Mouse (Mus musculus): ENCODE measurements around the gene Elmo1. TPM values are rescaled to one million over a fixed set of nuclear protein-coding genes. Genes with fewer than 3 reads are reported as not detected.

The Elmo1 gene
- total RNA-seq, 2 experiments from 2014 or later, result 17.9 to 24.9 TPM

DNA sequence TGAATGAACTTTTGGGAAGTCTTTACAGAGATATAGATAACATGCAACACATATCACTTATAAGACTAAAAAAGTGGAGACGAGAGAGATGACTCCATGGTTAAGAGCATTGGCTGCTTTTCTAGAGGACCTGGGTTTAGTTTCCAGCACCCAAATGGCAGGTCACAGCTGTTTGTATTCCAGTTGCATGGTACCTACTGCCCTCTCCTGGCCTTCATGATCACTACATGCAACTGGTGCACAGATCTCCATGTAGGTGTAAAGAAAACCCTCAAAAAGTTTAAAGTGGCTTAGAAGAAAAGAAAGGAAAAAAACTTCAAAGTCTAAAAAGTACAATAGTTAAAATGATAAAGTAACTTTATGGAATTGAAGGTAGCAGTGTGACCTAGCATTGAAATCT is 172.8 kb downstream of the Elmo1 start:
- DNase-seq, result no peak

- DNase-seq, result no peak
These were observed 179.8 kb downstream of the Elmo1 start for GRCm38 (mm10) chr13:20270148-20270547.

GRCm38 (mm10) chr13:20271799-20272198 is 181.4 kb downstream of the Elmo1 start:
- DNase-seq, result peak; percentile 41

GRCm38 (mm10) chr13:20272562-20272961 is 182.2 kb downstream of the Elmo1 start:
- peak; percentile 15 for DNase-seq

GRCm38 (mm10) chr13:20279889-20280288 is 189.5 kb downstream of the Elmo1 start:
- no peak for DNase-seq

- DNase-seq, result no peak
These were observed 193.5 kb downstream of the Elmo1 start for GRCm38 (mm10) chr13:20283891-20284290.

DNA sequence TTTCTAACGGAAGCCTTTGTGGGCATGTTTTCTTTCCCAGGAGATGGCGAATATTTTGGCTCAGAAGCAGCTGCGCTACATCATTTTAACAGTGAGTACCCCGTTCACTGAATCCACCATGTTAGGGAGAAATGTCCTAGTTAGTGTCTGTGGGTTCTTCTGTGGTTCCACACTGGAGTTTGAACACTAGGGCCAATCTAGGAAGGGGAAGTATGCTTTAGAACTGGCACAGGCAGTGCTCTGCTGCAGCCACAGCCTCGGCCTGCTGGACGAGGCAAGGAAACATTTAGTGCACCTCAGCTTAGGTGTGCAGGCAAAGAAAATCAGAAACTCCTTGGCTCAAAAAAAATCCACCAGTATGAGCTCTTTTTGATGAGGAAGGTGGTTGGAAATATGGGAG is 196.3 kb downstream of the Elmo1 start:
- no peak for DNase-seq

DNA sequence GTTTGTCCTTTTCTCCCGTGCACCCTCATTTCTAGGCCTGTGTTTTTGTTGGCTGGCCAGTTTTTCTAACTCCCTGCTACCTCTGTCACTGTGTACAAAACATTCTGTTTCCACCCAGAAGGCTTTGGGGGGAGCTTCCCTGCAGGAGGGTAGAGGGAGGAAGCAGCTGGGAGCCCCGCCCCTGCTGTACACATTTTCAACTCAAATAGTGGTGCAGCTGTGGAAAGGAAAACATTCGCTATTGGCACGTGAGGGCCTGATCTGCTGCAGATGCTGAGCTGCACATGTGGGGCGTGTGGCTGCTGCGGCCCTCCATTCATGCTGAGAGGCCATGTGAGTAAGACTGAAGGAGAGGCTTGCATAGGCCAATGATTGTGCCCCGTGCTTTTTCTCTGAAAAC is 198.0 kb downstream of the Elmo1 start:
- no peak for DNase-seq

- DNase-seq, result no peak
These were observed 200.0 kb downstream of the Elmo1 start for GRCm38 (mm10) chr13:20290412-20290811.

GRCm38 (mm10) chr13:20292348-20292747 is 202.0 kb downstream of the Elmo1 start:
- peak; percentile 69 for DNase-seq

- no peak for DNase-seq
These were observed 205.0 kb downstream of the Elmo1 start for GRCm38 (mm10) chr13:20295278-20295970.

DNA sequence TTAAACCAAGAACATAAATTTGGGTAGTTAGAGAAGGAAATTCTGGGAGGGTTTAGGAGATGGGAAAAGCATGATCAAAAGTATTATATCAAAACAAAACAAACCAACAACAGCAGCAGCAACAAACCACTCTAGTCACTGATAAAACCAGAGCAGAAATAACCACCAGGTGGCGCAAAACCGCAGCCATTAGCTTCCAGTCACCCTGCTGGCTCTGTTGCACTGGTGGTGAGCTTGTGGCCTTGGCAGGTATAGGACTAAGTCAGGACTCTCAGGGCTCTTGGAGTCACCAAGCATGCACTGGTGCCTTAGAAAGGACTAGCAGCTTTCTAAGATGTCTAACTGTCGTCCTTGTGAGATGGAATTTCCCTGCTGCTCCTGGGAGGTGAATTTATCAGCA is 207.4 kb downstream of the Elmo1 start:
- peak; percentile 77 for DNase-seq

DNA sequence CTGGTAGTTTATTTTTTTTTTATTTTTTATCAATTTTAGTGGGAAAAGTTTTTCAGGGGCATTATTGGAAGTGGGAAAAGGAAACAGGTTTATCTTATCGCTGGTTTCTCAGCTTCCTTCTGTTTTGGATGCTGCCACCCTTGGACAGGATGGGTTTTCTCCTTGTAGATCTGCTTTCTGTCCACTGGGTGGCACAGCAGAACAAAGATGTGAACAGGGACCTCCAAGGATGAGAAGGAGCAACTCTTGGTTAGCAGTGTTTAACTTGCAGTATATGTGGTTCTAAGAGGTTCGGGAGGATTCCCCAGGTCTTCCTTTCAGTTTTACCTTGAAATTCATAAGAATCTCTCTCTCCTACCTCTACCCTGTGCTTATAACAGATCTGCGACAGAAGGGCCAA is 209.0 kb downstream of the Elmo1 start:
- peak; percentile 23 for DNase-seq

DNA sequence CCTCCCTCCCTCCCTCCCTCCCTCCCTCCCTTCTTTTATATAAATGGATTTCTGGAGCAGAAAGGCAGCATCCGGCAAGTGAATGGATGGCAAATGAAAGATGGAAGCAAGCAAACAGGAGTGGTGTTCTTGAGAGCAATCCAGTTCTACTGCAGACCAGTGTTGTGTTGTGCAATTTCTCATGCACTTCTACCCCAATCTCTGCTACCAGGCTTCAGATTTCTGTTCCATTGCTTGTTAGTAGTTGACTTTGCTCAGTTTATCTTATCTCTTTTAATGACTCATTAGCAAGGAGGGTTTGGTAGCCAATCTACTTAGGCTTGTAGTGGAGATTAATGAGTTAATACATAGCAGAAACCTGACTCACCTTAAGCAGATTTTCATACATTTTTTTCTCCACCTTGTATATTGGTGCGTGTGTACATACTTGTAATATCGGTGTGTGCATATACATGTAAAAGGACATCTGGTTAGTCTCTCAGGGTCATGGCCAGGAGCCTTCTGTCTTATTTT is 209.7 kb downstream of the Elmo1 start:
- no peak for DNase-seq

DNA sequence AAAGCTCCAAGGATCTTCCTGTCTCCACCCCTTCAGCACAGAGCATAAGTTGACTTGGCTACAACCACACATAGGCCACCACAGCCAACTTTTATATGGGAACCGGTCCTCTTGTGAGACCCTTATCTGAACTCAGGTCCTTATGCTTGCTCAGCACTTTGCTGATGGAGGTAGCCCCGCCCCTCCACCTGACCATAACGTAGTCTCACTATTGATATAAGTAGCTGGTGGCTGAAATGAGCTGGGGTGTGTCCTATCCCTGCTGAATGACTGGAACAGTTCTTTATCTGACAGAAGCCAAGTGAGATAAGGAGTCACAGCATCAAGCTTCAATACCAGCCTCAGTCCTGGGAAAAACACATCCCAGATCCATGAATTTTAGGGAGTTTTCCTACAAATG is 210.2 kb downstream of the Elmo1 start:
- DNase-seq, result no peak

DNA sequence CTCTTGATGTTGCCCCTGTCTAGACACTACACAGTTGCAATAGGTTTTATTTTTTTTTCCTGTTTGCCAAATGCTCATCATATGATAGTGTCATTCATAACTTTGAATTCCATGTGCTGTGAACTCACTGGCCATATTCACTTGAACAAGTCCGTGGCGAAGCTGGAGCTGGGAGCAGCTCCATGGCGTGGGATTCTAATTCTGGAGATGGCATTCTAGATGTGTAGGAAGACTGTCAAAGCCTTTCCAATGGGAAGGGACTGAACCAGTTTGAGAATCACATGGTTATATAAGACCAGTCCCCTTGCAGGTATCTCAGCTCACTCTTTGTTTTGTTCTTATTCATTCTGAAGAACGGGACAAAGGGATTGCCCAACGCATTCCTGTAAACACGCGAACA is 211.4 kb downstream of the Elmo1 start:
- no peak for DNase-seq

- DNase-seq, result no peak
These were observed 215.2 kb downstream of the Elmo1 start for GRCm38 (mm10) chr13:20305621-20306020.

- no peak for DNase-seq
These were observed 216.1 kb downstream of the Elmo1 start for GRCm38 (mm10) chr13:20306180-20307177.

- DNase-seq, result no peak
These were observed 217.0 kb downstream of the Elmo1 start for GRCm38 (mm10) chr13:20307381-20307780.

GRCm38 (mm10) chr13:20311612-20312011 is 221.2 kb downstream of the Elmo1 start:
- peak; percentile 81 for DNase-seq

GRCm38 (mm10) chr13:20313345-20313744 is 222.9 kb downstream of the Elmo1 start:
- no peak for DNase-seq

- no peak for DNase-seq
These were observed 225.7 kb downstream of the Elmo1 start for GRCm38 (mm10) chr13:20316139-20316538.

DNA sequence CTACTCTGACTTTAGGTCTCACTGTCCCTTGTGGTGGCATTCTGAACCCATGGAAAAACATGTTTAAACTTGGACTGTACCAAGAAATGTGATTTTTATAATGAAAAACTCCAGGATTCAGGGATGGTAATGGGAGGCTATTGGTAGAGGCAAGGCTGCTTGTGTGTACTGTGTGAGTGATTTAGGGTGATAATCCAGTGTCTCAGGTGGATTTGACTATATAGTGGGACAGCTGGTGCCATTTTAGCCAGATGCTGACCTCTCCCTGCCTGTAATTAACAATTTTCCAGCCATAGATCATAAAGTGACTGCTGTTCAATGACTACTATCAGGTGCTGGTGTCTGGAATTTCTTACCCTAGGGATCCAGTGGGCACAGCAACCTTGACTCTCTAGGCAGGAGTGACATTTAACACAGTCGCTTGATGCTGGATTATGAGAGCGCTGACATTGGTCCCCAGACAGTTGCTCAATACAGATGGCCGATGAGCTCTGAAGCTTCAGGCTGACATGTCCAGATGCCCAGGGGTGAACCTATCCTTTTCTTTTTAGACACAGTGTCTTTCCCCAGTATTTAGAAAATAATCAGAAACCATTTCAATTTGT is 228.3 kb downstream of the Elmo1 start:
- DNase-seq, result no peak

Data from adrenal gland, postnatal 10 days (tissue).